Mouse (Mus musculus) megakaryocyte-erythroid progenitor cell, adult 5-6 weeks (primary cell): ENCODE data around the gene Mtx3. TPM values are rescaled to one million over a fixed set of nuclear protein-coding genes. Genes with fewer than 3 reads are reported as not detected.
"Not testable (repeated sequence)": the region's sequence is repeated elsewhere in the genome, so short reads cannot be mapped to it uniquely, and the experiment has no call there.

Source experiments
- ATAC-seq: replicated peaks from 2 replicates; pipeline ENCODE4 v1.8.0; 2016; ENCODE audit warnings: mild to moderate bottlenecking, inconsistent platforms; ENCODE audit not compliant: severe bottlenecking, poor library complexity, low FRiP score, low TSS enrichment
- total RNA-seq, 2 experiments: library from RNA; stranded (forward) in 1 of 2; stranded (reverse) in 1 of 2; fragments of 200-1000, 215-1000 nt in 1 of 2; fragments of >200 nt in 1 of 2; fragmentation: Nextera tagmentation in 1 of 2; gene quantifications; 2 replicates each; pipeline ENCODE4 v1.2.3; 2014 to 2017

The Mtx3 gene
- total RNA-seq (2014; fragmentation: Nextera tagmentation), result 15.5 and 17.9 TPM in 2 replicates
- total RNA-seq (2017), result 6.7 and 11.2 TPM in 2 replicates

GRCm38 (mm10) chr13:92844586-92845221 is at the start of gene Mtx3:
Gene Mtx3 (plus strand): TSS chr13:92844760.
- ATAC-seq, result peak; percentile 76

DNA sequence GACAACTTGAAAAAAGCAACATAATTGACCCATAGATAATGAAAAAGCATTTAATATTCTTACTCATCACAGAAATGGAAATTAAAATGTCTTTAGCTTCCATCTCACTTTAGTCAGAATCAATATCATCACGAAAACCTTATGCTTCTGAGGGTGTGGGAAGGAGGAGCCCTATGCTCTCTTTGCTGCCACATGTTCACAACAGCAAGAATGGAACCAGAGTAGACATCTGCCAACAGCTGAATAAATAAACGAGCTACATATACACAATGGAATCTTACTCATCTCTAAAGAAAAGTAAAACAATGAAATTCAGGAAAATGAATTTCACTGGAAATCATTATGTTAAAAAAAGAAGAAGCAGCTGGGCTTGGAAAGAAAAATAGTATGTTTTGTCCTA is 45.7 kb upstream of the Mtx3 start:
- no peak for ATAC-seq

- no peak for ATAC-seq
Observed at GRCm38 (mm10) chr13:92799306-92799925, 45.1 kb upstream of the Mtx3 start.

- ATAC-seq, result no peak
Observed at GRCm38 (mm10) chr13:92806785-92807184, 37.8 kb upstream of the Mtx3 start.

DNA sequence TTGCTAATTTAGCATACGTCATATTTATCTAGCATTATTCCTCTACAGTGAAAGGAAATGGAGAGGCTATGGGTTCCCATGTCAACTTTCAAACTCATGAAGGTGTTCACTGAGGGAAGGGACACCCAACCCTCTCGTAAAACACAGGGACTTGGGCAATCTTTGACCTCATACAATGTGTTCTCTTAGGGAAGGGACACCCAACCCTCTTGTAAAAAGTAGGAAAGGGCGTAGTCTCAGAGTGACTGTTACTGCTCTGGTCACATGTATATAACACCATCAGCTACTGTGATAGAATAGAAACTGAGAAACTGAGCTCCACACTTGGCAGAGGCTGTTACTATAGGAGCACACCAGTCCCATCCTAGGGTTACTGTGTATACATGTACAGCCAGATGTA is 36.7 kb upstream of the Mtx3 start:
- ATAC-seq, result no peak

DNA sequence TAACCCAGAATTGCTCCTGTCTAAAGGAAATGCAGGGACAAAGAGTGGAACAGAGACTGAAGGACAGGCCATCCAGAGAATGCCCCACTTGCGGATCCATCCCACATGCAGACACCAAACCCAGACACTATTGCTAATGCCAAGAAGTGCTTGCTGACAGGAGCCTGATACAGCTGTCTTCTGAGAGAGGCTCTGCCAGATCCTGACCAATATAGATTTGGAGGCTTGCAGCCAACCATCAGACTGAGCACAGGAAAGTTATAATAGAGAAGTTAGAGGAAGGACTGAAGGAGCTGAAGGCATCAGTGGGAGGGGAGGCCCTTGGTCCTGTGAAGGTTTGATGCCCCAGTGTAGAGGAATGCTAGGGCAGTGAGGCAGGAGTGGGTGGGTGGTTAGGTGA is 34.0 kb upstream of the Mtx3 start:
- not testable (repeated sequence) for ATAC-seq

DNA sequence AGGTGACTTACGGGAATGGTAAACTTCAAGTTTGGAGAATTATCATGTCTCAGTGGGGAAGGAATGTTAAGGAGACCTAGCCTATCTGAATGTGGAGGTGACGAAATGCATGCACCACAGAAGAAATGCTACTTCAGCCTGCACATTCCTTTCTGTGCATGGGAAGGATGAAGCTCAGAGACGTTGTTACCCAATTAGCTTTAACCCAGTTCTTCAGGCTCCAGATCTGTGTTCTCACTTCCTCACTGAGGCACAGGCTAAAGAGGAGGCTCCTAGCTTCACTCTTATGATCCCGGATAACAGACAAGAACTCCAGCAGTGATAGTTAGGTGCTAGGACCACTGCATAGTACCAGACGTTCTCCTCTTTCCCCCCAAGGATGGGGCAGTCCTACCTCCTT is 28.2 kb upstream of the Mtx3 start:
- ATAC-seq, result no peak

DNA sequence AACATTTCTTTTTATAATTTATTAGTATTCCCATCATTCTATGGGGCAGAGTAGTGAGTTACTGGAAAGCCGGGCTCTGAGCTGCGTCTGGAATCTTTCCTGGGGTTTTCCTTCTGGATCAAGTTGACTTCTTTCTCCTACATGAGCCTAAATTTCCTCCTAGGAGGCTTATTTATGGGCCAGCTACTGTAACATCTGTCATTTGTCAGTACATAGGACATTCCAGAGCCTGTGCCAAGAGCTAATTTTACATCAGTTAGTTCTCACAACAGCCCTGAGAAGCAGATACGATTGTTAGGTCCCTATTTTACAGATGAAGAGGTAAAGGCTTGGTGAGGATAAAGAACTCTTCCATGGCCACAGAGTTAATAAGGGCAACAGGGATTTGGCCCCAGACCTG is 27.2 kb upstream of the Mtx3 start:
- ATAC-seq, result no peak

DNA sequence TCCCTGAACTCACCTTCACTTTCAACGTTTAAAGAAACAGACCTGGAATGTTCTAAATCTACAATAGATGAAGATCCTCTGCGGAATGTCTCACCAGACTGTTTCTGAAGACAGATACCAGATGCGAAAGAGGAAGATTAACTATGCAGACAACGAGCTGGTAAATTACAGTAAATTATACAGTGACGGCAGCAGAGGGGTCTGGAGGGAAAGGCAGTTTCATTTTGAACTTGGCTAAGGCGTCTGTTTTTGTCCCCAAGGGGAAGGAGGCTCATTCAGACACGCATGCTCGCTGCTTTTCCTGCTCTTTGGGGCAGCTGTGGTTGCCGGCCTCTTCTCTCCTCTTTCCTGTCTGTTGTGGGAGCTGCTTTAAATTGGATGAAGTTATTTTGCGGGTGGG is 15.7 kb upstream of the Mtx3 start:
- ATAC-seq, result no peak

- no peak for ATAC-seq
Observed at GRCm38 (mm10) chr13:92833162-92833561, 11.4 kb upstream of the Mtx3 start.

GRCm38 (mm10) chr13:92846438-92846837 is 1.9 kb downstream of the Mtx3 start:
- ATAC-seq, result no peak

DNA sequence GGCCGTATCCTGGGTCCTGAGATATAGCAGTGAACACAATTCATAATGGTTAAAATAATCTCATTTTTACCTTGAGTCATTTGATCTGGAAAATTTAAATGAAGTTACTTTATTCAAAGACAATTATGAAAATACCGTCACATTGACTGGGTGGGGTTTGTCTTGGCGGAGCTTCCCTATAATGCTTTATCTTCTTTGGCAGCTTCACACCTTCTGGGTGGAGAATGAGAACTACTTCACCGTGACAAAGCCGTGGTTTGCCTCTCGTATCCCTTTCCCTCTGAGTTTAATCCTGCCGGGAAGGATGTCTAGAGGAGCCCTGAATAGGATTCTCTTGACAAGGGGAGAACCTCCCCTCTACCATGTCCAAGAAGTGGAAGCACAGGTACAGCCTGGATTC is 2.8 kb downstream of the Mtx3 start:
- ATAC-seq, result peak; percentile 43; the same call in 1 of the 2 replicates

DNA sequence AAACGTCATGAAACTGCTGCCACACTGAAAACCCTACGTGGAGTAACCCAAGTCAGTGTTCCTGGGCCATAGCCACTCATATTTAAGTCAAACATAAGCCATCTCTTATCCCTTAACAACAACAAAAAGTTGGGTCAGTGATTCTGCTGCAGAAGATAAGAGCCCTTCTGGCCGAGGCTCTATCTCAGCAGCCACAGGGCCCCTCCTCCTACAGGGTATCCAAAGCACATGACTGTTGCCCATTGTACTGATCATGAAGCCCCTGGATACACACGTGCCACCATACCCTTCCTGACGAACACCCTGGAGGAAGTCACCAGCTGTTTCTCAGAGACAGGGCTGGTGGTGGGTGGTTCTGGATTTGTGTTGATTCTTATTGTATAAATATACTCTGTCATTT is 3.4 kb downstream of the Mtx3 start:
- ATAC-seq, result peak; percentile 78

- no peak for ATAC-seq
Observed at GRCm38 (mm10) chr13:92855901-92856300, 11.3 kb downstream of the Mtx3 start.

- peak; percentile 67 for ATAC-seq
Observed at GRCm38 (mm10) chr13:92858808-92859207, 14.2 kb downstream of the Mtx3 start.

GRCm38 (mm10) chr13:92859959-92860358 is 15.4 kb downstream of the Mtx3 start:
- no peak for ATAC-seq

GRCm38 (mm10) chr13:92865358-92865757 is 20.8 kb downstream of the Mtx3 start:
- no peak for ATAC-seq

DNA sequence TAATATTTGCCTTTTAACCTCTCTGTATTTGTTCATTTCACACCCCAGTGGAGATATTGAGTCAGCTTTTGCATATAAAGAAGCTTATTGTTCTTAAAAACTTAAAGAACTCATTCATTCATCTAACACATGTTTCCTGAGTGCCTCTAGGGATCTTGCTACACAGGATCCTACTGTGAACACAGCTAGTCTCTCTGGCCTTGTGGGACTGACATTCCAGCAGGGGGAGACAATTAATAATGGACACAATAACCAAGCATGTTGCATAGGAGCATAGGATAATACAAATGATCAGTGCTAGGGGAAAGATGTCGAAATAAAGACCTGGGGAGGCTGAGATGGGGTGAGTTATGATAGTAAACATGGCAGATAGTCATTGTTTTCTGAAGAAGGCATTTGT is 22.1 kb downstream of the Mtx3 start:
- no peak for ATAC-seq

DNA sequence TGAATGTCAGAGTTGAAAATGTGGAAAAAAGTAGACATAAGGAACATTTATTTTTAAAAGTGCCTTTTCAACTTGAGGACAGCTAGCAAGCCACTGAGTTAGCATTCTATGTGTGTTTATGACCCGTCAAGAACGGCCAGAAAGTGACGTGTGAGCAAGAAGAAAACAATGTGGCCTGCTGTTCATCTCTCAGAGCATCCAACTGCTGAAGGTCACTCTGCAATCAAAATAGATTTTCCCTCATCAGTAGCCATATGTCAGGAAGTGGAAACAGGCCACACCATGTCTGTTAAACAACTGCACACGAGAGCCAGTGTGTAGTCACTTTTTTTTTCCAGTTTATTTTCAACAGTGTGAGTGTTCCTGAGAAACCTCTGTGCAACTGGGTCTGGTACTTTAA is 35.0 kb downstream of the Mtx3 start:
- no peak for ATAC-seq

DNA sequence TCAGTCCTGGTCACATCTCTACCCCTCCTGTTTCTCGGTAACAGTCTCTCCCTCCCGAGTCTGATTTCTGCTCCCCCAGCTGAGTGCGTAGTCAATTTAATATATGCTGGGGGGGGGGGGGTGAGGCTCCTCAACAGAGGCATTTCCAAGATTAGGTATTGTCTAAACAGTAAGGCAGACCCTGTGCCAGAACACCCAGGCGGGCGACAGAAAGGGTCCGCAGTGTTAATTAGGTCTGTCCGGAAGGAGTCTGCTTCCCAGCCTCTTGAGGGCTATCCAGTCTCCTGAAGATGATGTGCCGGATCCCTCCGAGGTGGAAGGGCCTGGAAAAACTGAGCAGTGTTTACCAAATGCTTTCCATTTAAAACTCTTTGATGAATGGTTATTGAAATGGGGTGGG is 35.4 kb downstream of the Mtx3 start:
- ATAC-seq, result no peak

DNA sequence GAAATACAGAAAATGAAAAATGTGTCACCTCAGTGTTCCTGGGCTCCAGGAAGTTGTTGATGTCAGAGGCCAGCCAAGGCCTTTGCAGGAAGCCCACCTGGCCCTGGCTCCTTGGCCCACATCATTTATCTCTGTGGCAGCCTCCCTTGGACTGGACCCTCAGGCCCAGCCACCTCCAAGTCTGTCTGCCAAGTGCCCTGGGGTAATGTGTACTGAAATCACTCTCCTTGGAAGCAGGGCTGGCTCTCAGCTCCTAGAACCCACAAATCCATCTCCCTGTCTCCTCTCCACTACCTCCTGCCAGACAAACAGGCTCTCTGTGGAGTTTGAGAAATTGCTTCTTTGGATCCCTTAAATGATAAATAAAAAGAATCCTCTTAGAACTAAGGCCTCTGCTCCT is 36.0 kb downstream of the Mtx3 start:
- no peak for ATAC-seq
